ENCODE assay signal across 8 mouse cellular contexts in the genomic region with DNA sequence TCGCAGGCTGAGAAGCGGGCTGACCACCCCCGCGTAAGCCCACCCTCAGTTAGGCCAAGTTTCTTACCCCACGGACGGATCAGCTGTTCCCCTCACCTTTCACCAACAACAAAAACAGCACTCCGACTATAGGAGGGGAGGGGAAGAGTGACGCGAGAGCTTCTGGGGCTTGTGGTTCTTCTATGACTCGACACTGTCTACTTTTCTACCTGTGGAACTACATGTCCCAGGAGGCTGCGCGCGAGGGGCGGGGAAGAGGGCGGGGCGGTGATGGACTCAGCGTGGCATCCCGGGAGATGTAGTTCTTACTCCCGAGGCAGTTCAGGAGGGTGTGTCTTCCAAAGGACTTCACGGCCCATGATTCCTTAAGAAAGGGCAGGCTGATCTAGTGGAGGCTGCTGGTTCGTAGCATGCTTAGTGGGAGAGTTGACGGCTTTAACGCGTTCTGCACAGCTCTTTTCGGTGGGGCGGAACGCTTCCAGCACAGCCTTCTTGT. TPM values are rescaled to one million over a fixed set of nuclear protein-coding genes. Genes with fewer than 3 reads are reported as not detected.
DNase-seq lines count a peak whose midpoint lies in the region; ATAC-seq and TF ChIP-seq lines count a peak whose summit lies in the region.

TSS of gene Calcoco1 (minus strand) at position 199 of the 496 bp plus-strand sequence.

- 1% methylated on average over 27 of the region's 27 CpGs for WGBS in forebrain, embryonic 11.5 days
- under 1% methylated on average over 27 of the region's 27 CpGs for WGBS in heart, embryonic 16.5 days
- 2% methylated on average over 27 of the region's 27 CpGs for WGBS in liver, embryonic 15.5 days (ENCODE audit: insufficient replicate concordance)
- WGBS in neural tube, embryonic 12.5 days, result 2% methylated on average over 27 of the region's 27 CpGs

- peaks cover 2% of the 10 kb centered on the region for H3K9me3 ChIP-seq in CH12.LX (replicated peaks; ENCODE audit: low read length)
- H3K9me3 ChIP-seq in forebrain, embryonic 11.5 days (ENCODE audit: control insufficient read depth, low read length), result no peaks in the 10 kb centered on the region
- H3K9me3 ChIP-seq in heart, embryonic 16.5 days (replicated peaks; ENCODE audit: control insufficient read depth, low read length), result no peaks in the 10 kb centered on the region
- no peaks in the 10 kb centered on the region for H3K9me3 ChIP-seq in liver, embryonic 15.5 days (replicated peaks)
- no peaks in the 10 kb centered on the region for H3K9me3 ChIP-seq in neural tube, embryonic 12.5 days

- TF ChIP-seq EP300 in CH12.LX (IDR thresholded peaks at IDR 0.05; ENCODE audit: low read length), result no peak

- H3K4me1 ChIP-seq in CH12.LX (ENCODE audit: control insufficient read depth in 1 of 2, insufficient read depth in 2 of 2), result peaks cover 3 to 18% of the 10 kb centered on the region in 2 experiments
- 0 out of 2 replicates have a peak, but pooled peaks cover 1% of the 10 kb centered on the region for H3K4me1 ChIP-seq in forebrain, embryonic 11.5 days (replicated peaks; ENCODE audit: control insufficient read depth, insufficient read depth, low read length)
- H3K4me1 ChIP-seq in heart, embryonic 16.5 days (ENCODE audit: control insufficient read depth, insufficient read depth, low read length), result peaks cover 15% of the 10 kb centered on the region
- peaks cover 20% of the 10 kb centered on the region for H3K4me1 ChIP-seq in liver, embryonic 15.5 days (replicated peaks)
- H3K4me1 ChIP-seq in neural tube, embryonic 12.5 days, result peaks cover 14% of the 10 kb centered on the region

- ATAC-seq in forebrain, embryonic 11.5 days (replicated peaks; ENCODE audit: low FRiP score), result peak; percentile 100
- ATAC-seq in heart, embryonic 16.5 days (replicated peaks; ENCODE audit: extremely low read depth, insufficient read depth, low FRiP score), result peak; percentile 98
- peak; percentile 100 for ATAC-seq in liver, embryonic 15.5 days (ENCODE audit: insufficient read depth)
- peak; percentile 99 for ATAC-seq in neural tube, embryonic 12.5 days (ENCODE audit: low FRiP score, low read depth)

- peak within 1 kb of the TSS; percentile 53 for H3K27ac ChIP-seq in CH12.LX (ENCODE audit: insufficient read depth, low read depth)
- H3K27ac ChIP-seq in forebrain, embryonic 11.5 days (ENCODE audit: low read depth, low read length), result no peak within 1 kb of the TSS
- peak within 1 kb of the TSS; percentile 91 for H3K27ac ChIP-seq in heart, embryonic 16.5 days (ENCODE audit: low read length)
- peak within 1 kb of the TSS; percentile 25 for H3K27ac ChIP-seq in liver, embryonic 15.5 days (replicated peaks)
- no peak within 1 kb of the TSS for H3K27ac ChIP-seq in neural tube, embryonic 12.5 days

- H3K27me3 ChIP-seq in CH12.LX (replicated peaks), result peaks cover 12% of the 10 kb centered on the region
- H3K27me3 ChIP-seq in forebrain, embryonic 11.5 days (ENCODE audit: control insufficient read depth, insufficient read depth, low read length), result no peaks in the 10 kb centered on the region
- H3K27me3 ChIP-seq in heart, embryonic 16.5 days (ENCODE audit: control insufficient read depth, insufficient read depth, low read length), result no peaks in the 10 kb centered on the region
- 0 out of 2 replicates have a peak, but pooled peaks cover 5% of the 10 kb centered on the region for H3K27me3 ChIP-seq in liver, embryonic 15.5 days
- H3K27me3 ChIP-seq in neural tube, embryonic 12.5 days (replicated peaks), result no peaks in the 10 kb centered on the region

- peak; percentile 99 for DNase-seq in CH12.LX (ENCODE audit: extremely low read depth)
- DNase-seq in c-Kit-positive CD71-positive TER-119-negative erythroid progenitor cells, embryonic 14.5 days (ENCODE audit: low read depth), result peak; percentile 92
- peak; percentile 99 for DNase-seq in forebrain, embryonic 11.5 days (ENCODE audit: low spot score)
- peak; percentile 97 to 98 for DNase-seq in kidney, postnatal 36 days
- DNase-seq in telencephalon, adult 2 months (ENCODE audit: low read depth, low spot score), result peak; percentile 98

- no peaks in the 10 kb centered on the region for H3K79me2 ChIP-seq in CH12.LX (replicated peaks; ENCODE audit: control insufficient read depth, extremely low read depth, insufficient read depth, poor library complexity, severe bottlenecking)

- H3K9ac ChIP-seq in CH12.LX (ENCODE audit: insufficient read depth, low read depth), result peak within 1 kb of the TSS; percentile 72
- H3K9ac ChIP-seq in forebrain, embryonic 11.5 days (ENCODE audit: low read length), result peak within 1 kb of the TSS; percentile 49
- peak within 1 kb of the TSS; percentile 87 for H3K9ac ChIP-seq in heart, embryonic 16.5 days (ENCODE audit: low read length)
- peak within 1 kb of the TSS; percentile 66 for H3K9ac ChIP-seq in liver, embryonic 15.5 days
- peak within 1 kb of the TSS; percentile 57 for H3K9ac ChIP-seq in neural tube, embryonic 12.5 days

- TF ChIP-seq CTCF in CH12.LX (conservative IDR thresholded peaks at IDR 0.05 in 1 of 2, IDR thresholded peaks at IDR 0.05 in 1 of 2; ENCODE audit: low read depth in 2 of 2, low read length in 2 of 2), result no peak

- in situ Hi-C loops in CH12.LX (cut with MboI; ENCODE audit: low pct_ligation_motif_present, low pct_unique_long_range_greater_than_20kb, low sequenced_read_pairs), result no loop called here

- H3K4me2 ChIP-seq in CH12.LX (ENCODE audit: insufficient read depth, low read depth, poor library complexity, severe bottlenecking), result peak within 1 kb of the TSS; percentile 93
- peak within 1 kb of the TSS; percentile 48 for H3K4me2 ChIP-seq in forebrain, embryonic 11.5 days (ENCODE audit: low read depth, low read length, severe bottlenecking)
- peak within 1 kb of the TSS; percentile 91 for H3K4me2 ChIP-seq in heart, embryonic 16.5 days (ENCODE audit: low read depth, low read length)
- H3K4me2 ChIP-seq in liver, embryonic 15.5 days, result peak within 1 kb of the TSS; percentile 73
- peak within 1 kb of the TSS; percentile 75 for H3K4me2 ChIP-seq in neural tube, embryonic 12.5 days (replicated peaks)

- H3K4me3 ChIP-seq in CH12.LX (replicated peaks in 1 of 3; ENCODE audit: low read depth in 2 of 3, low read length in 2 of 3, poor library complexity in 1 of 3), result peak within 1 kb of the TSS; percentile 64 to 90 (median 78)
- peak within 1 kb of the TSS; percentile 53 for H3K4me3 ChIP-seq in forebrain, embryonic 11.5 days (ENCODE audit: low read depth, low read length)
- peak within 1 kb of the TSS; percentile 89 for H3K4me3 ChIP-seq in heart, embryonic 16.5 days (ENCODE audit: low read length)
- peak within 1 kb of the TSS; percentile 69 for H3K4me3 ChIP-seq in liver, embryonic 15.5 days (replicated peaks)
- peak within 1 kb of the TSS; percentile 74 for H3K4me3 ChIP-seq in neural tube, embryonic 12.5 days

- peak; percentile 69 for TF ChIP-seq POLR2A in CH12.LX (IDR thresholded peaks at IDR 0.05; ENCODE audit: low read depth, low read length)

- no peak for TF ChIP-seq RAD21 in CH12.LX (IDR thresholded peaks at IDR 0.05; ENCODE audit: low read depth, low read length)

- H3K36me3 ChIP-seq in CH12.LX (replicated peaks in 1 of 2; ENCODE audit: control insufficient read depth in 1 of 2, insufficient read depth in 1 of 2, low read length in 1 of 2), result peaks cover 5 to 16% of the 10 kb centered on the region in 2 experiments
- H3K36me3 ChIP-seq in forebrain, embryonic 11.5 days (ENCODE audit: control insufficient read depth, insufficient read depth, low read length), result no peaks in the 10 kb centered on the region
- H3K36me3 ChIP-seq in heart, embryonic 16.5 days (ENCODE audit: control insufficient read depth, insufficient read depth), result peaks cover 18% of the 10 kb centered on the region
- H3K36me3 ChIP-seq in liver, embryonic 15.5 days (replicated peaks), result no peaks in the 10 kb centered on the region
- H3K36me3 ChIP-seq in neural tube, embryonic 12.5 days, result peaks cover 18% of the 10 kb centered on the region; the same call in 1 of the 2 replicates

- dilution Hi-C loops in CH12.LX (cut with MboI; ENCODE audit: extremely low pct_ligation_motif_present, extremely low pct_unique_long_range_greater_than_20kb, low sequenced_read_pairs), result no loop called here

TF ChIP-seq in CH12.LX, 34 proteins besides CTCF, POLR2A, EP300 and RAD21 (continues in another document):
- TF ChIP-seq PAX5 (IDR thresholded peaks at IDR 0.05; ENCODE audit: low read length), result no peak
- TF ChIP-seq ZKSCAN1 (IDR thresholded peaks at IDR 0.05; ENCODE audit: borderline replicate concordance, low read depth, low read length), result no peak
- TF ChIP-seq BHLHE40 (IDR thresholded peaks at IDR 0.05; ENCODE audit: low read depth, low read length), result no peak
- no peak for TF ChIP-seq MYC (IDR thresholded peaks at IDR 0.05; ENCODE audit: low read depth, low read length)
- TF ChIP-seq KAT2A (IDR thresholded peaks at IDR 0.05; ENCODE audit: insufficient replicate concordance, low read length), result peak; percentile 100
- peak; percentile 100 for TF ChIP-seq SIN3A (IDR thresholded peaks at IDR 0.05; ENCODE audit: low read length)
- no peak for TF ChIP-seq ETS1 (conservative IDR thresholded peaks at IDR 0.05; ENCODE audit: low read depth, low read length)
- TF ChIP-seq CHD2 (IDR thresholded peaks at IDR 0.05; ENCODE audit: low read length), result peak; percentile 72
- peak; percentile 98; the same call in 1 of the 2 replicates for TF ChIP-seq GABPA (IDR thresholded peaks at IDR 0.05; ENCODE audit: insufficient replicate concordance, low read depth, low read length)
- peak; percentile 23; the same call in 1 of the 2 replicates for TF ChIP-seq TCF12 (IDR thresholded peaks at IDR 0.05; ENCODE audit: low read depth, low read length)
- peak; percentile 69; the same call in 1 of the 2 replicates for TF ChIP-seq MAX (IDR thresholded peaks at IDR 0.05; ENCODE audit: low read length)
- no peak; the same call in 1 of the 2 replicates for TF ChIP-seq NRF1 (IDR thresholded peaks at IDR 0.05; ENCODE audit: low read depth, low read length)
- peak; percentile 81 for TF ChIP-seq ELF1 (IDR thresholded peaks at IDR 0.05; ENCODE audit: low read depth, low read length)
- peak; percentile 98 for TF ChIP-seq HCFC1 (IDR thresholded peaks at IDR 0.05; ENCODE audit: low read depth, low read length)
- no peak for TF ChIP-seq USF1 (IDR thresholded peaks at IDR 0.05; ENCODE audit: low read depth, low read length)
- TF ChIP-seq ZNF384 (IDR thresholded peaks at IDR 0.05; ENCODE audit: low read depth, low read length), result peak; percentile 61
- TF ChIP-seq RCOR1 (conservative IDR thresholded peaks at IDR 0.05; ENCODE audit: low read depth, low read length), result no peak

RNA-seq across cellular contexts. Expression of gene Calcoco1, which starts in this region (rescaled TPM):
- total RNA-seq in CH12.LX (2012; rRNA removed), result 2.7 and 8.5 TPM in 2 replicates
- 3.6 and 4.5 TPM in 2 replicates for total RNA-seq in CH12.LX (2014; rRNA removed)
- polyA plus RNA-seq in CH12.LX (2012; ENCODE audit: insufficient read length, low read depth), result 7.6 and 9.7 TPM in 2 replicates
- polyA plus RNA-seq in forebrain, embryonic 11.5 days (2014; fragmentation: Nextera tagmentation; extraction: Ambion mirVana), result 30.4 and 31.1 TPM in 2 replicates
- 84.4 and 85.7 TPM in 2 replicates for polyA plus RNA-seq in heart, embryonic 16.5 days (2015; fragmentation: Nextera tagmentation; extraction: Ambion mirVana)
- 12.8 and 14.5 TPM in 2 replicates for polyA plus RNA-seq in liver, embryonic 15.5 days (2015; fragmentation: Nextera tagmentation; extraction: Ambion mirVana)
- 39.1 and 47.3 TPM in 2 replicates for polyA plus RNA-seq in neural tube, embryonic 12.5 days (2016; fragmentation: Nextera tagmentation; extraction: Ambion mirVana)

Comparison
In these comparisons a context has a peak if more than half of its experiments do, and no peak if none do; other contexts are left out.
1. H3K27ac ChIP-seq: peak in CH12.LX (single experiment), heart, embryonic 16.5 days (single experiment) and liver, embryonic 15.5 days (single experiment); none in forebrain, embryonic 11.5 days (single experiment) and neural tube, embryonic 12.5 days (single experiment).
2. Peak in every context shown above with its lines, with median percentiles within 50 percentile points of each other: DNase-seq, H3K4me2 ChIP-seq, H3K4me3 ChIP-seq, H3K9ac ChIP-seq and ATAC-seq.